Mouse (Mus musculus): ENCODE results near the gene Tspan5. TPM values are rescaled to one million over a fixed set of nuclear protein-coding genes. Genes with fewer than 3 reads are reported as not detected.

Gene Tspan5
- total RNA-seq, 2 experiments from 2014 or later: 11.0 to 11.3 TPM

- intact Hi-C loops (cut with DNase I): no loop called here
Observed at GRCm38 (mm10) chr3:138802722-138803443, 60.9 kb downstream of the Tspan5 start.

DNA sequence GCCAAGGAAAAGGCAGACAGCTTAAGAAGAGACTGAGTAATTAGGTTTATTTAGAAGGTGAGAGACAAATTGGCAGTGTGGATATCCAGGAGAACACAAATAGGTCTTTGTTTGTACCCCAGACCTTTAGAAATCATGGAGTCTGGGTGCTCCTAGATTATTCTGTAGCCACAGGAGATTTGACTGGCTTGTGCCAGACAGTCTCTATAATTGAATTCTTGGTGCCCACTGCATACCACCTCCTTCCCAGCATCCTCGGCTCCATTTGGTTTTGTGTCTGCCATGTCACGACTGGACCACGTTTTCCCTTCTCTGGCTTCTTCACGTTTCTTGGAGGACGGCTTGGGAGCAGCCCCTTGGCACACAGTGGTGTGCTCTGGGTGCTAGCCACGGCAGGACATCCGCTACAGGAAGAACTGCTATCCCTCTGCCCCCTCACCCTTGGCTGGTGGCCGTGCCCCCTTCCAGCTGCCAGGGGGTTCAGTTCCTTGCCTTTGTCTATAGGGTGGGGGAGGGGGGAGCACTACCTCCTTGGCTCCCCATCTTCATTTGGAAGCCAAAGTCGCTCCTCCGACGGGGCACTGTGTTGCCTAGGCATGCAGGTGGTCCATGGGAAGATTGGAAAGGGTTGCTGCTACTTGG, 61.6 kb downstream of the Tspan5 start:
- intact Hi-C loops (cut with DNase I): no loop called here
- no peak for DNase-seq

More at GRCm38 (mm10) chr3:138802722-138803443, 60.9 kb downstream of the Tspan5 start:
- DNase-seq: no peak

DNA sequence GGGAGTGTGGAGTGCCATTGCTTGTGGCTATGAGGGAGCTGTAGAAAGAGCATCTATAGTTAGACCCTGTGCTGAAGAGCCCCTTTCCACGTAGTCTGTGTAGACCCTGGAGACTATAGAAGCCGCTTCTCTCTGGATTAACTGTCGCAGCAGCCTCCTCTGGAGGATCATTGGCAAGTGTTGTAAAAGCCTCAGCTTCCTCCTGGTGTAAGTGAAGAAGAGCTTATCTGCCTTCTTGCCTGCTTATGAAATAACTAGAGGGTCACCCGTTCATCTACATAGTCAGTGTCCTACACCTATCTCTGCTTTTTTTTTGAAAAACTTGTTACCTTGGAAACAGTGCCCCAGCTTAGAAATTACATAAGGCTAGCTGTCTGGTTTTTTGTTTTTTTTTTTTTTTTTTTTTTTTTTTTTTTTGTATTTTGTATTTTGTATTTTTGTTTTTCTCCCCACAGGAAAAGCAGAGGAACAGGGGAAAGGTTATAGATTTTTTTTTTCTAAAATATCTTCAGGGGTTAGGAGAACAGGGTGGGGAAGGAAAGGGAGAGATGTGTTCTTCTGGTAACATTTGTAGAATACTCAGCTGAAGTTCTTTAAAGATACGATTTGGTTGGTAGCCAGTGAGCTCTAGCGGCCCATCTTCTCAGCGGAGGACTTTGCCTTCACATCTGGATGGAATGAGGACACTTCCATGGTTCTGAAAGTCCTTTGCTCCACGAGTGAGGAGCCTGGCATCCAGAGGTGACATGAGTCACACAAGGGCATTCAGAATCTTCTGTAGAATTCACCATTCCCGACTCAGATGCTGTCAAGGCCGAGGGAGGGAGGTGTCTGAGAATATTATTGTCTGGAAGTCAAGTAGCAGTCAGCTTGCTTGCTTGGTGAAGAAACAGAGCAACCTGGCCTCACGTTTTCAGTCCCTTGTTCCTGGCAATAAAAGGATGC, 62.4 kb downstream of the Tspan5 start:
- no peak for DNase-seq
- intact Hi-C loops (cut with DNase I): no loop called here

DNA sequence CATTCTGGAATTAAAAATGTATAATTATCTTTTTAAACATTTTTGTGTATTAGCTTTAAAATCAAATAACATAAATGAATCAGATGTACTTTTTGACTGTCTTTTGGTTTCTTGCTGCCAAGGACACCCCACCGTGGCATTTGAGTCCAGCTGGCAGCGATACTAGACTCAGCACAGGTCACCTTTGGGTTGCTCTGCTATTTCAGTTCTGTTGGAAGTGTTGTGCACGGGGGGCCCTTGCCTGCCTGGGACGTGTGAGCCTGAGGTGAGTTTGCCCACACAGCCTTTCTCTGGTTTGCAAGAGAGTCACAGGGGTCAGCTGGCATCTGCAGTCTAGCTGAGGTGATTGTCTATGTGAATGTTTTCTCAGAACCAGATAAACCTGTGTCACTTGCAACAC, 65.8 kb downstream of the Tspan5 start:
- intact Hi-C loops (cut with DNase I): no loop called here
- no peak for DNase-seq

DNA sequence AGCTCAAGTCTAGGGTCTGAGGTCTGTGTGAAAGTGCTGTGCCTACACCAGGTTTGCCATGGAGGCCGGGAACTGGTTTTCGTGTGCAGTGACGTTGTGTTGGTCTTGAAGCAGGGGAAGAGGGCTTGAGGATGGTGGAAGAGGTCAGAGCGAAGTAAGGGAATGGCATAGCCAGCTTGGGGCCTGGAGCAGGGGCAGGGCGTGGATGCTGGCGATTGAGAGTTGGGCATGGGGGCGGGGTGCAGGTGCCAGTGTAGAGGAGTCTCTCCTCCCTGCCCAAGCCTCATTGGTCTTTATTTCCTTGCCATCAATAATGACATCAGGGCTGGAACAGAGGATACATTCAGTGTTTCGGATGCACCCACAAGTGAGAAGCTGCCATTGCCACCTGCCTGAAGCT, 67.5 kb downstream of the Tspan5 start:
- intact Hi-C loops (cut with DNase I): no loop called here
- DNase-seq: no peak

- no peak for DNase-seq
- intact Hi-C loops (cut with DNase I): no loop called here
Observed at GRCm38 (mm10) chr3:138812565-138812964, 70.6 kb downstream of the Tspan5 start.

DNA sequence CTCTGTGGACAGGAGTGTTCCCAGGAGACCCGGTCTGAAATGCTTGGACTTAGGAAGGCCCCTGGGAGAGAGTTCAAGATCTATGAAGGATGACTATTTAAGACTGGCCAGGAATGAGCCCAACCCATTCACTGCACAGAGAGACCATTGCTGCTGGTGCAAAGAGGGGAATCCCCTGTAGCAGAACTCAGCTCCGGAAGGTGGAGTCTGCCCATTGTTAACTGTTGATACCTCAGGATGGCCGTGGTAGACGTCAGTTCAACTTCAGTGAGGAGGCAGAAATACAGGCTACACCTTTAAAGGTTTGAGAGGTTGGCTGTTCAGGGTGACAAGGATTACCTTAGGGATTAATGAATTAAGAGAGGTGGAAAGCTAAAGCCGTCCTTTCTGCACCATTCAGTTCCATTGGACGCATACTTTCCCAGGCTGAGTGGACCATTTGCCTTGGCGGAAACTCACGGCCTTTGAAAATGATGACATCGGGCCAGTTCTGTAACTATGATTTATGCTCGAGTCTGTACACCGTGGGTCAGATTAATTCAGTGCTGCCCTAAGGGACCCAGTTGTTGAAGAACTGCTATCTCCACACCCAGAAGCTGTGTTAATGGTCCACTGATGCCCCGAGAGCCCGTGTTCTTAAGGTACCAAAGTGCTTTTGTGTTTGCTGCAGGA, 71.3 kb downstream of the Tspan5 start:
- intact Hi-C loops (cut with DNase I): no loop called here
- DNase-seq: no peak

GRCm38 (mm10) chr3:138814457-138814856, 72.5 kb downstream of the Tspan5 start:
- DNase-seq: no peak
- intact Hi-C loops (cut with DNase I): no loop called here

- intact Hi-C loops (cut with DNase I): no loop called here
- peak; percentile 45 to 49 for DNase-seq
Observed at GRCm38 (mm10) chr3:138815127-138815837, 73.3 kb downstream of the Tspan5 start.

GRCm38 (mm10) chr3:138816888-138817656, 75.1 kb downstream of the Tspan5 start:
- intact Hi-C loops (cut with DNase I): no loop called here
- DNase-seq: no peak

- intact Hi-C loops (cut with DNase I): no loop called here
- DNase-seq: no peak
Observed at GRCm38 (mm10) chr3:138819862-138820261, 77.9 kb downstream of the Tspan5 start.

- no peak for DNase-seq
- intact Hi-C loops (cut with DNase I): no loop called here
Observed at GRCm38 (mm10) chr3:138820296-138820695, 78.3 kb downstream of the Tspan5 start.

- intact Hi-C loops (cut with DNase I): no loop called here
- no peak for DNase-seq
Observed at GRCm38 (mm10) chr3:138821886-138822445, 80.0 kb downstream of the Tspan5 start.

GRCm38 (mm10) chr3:138823857-138824256, 81.9 kb downstream of the Tspan5 start:
- intact Hi-C loops (cut with DNase I): no loop called here
- no peak for DNase-seq

DNA sequence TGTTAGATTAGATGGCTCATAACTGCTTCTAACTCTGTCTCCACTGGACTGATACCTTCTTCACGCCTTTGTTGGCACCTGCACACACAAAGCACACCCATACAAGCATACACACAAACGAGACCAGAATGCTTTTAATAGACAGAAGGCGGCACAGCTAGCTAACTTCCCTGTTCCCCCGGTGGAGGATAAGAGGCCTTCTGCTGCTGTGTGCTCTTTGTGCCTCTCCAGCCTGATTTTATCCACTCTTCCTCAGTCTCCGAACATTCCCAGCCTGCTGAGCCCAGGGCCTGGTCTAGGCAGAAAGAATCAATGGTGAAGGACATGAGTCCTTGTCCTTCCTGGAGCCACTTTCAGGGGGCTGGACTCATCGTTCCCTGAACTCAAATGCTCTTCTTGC, 83.3 kb downstream of the Tspan5 start:
- DNase-seq: no peak
- intact Hi-C loops (cut with DNase I): no loop called here

DNA sequence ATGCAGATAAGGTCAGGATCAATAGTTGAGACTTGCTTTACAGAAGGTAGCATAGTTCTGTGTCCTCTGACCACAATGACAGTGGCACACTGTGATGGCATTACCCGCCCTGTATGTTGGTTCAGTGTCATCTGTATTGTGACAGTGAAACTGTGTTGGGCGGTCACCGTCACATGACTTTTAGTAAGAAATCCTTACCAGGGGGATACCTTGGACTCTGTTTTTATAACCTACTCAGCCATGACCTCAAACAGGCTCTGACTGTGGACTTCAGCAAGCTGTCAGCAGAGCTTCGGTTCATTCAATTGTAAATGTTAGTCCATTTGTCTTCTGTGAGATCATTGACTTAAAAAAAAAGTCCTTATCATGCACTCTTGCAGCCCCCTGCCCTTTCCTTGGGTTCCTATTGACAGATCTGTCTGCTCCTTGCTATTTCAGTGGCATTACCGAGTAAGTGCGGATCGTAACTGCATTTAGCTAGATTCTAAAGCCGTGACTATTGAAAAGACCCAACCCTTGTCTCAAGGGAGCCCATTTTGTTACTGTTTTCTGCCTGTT, 84.3 kb downstream of the Tspan5 start:
- DNase-seq: no peak
- intact Hi-C loops (cut with DNase I): no loop called here

GRCm38 (mm10) chr3:138832827-138833517, 91.0 kb downstream of the Tspan5 start:
- DNase-seq: no peak
- intact Hi-C loops (cut with DNase I): no loop called here

DNA sequence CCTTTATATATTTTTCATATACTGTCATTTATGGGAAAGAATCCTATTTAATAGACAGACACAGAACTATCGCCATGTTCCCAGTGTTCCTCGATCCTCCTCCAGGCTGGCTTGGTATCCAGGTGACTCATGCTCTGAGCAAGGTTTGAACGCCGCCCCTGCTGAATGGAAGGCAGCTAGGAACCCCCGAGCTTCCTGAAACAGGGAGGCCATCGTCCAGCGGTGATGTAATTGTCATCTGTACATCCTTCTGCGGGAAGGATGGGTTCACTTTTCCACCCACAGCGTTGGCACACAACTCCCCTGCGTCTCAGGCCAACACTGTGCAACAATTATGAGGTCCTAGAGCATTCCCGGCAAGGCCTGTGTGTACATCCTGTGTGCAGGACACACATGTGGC, 92.2 kb downstream of the Tspan5 start:
- DNase-seq: no peak
- intact Hi-C loops (cut with DNase I): no loop called here

Data from heart, postnatal 14 days (tissue).